Mouse (Mus musculus) embryonic fibroblast, embryonic 13.5 days (primary cell): ENCODE results near the gene Hpcal1. TPM values are rescaled to one million over a fixed set of nuclear protein-coding genes. Genes with fewer than 3 reads are reported as not detected.

ENCODE experiments used
- H3K27ac ChIP-seq: 2 replicates; pipeline ENCODE4 v1.5.1; 2012; ENCODE audit warnings: low read length, control low read depth, inconsistent platforms; ENCODE audit not compliant: insufficient read depth
- H3K4me1 ChIP-seq: 2 replicates; pipeline ENCODE4 v1.6.1; 2011; ENCODE audit warnings: low read length; ENCODE audit not compliant: control insufficient read depth, insufficient read depth
- H3K4me3 ChIP-seq: 2 replicates; pipeline ENCODE4 v1.5.1; 2011; ENCODE audit warnings: mild to moderate bottlenecking, control low read depth, low read length; ENCODE audit not compliant: insufficient read depth
- CTCF ChIP-seq: IDR thresholded peaks from 2 replicates; pipeline ENCODE4 v1.5.1; 2011; ENCODE audit warnings: mild to moderate bottlenecking, control low read depth, low read length, moderate library complexity, borderline replicate concordance; ENCODE audit not compliant: insufficient read depth
- POLR2A ChIP-seq: IDR thresholded peaks from 2 replicates; pipeline ENCODE4 v1.6.1; 2011; ENCODE audit warnings: low read depth, mild to moderate bottlenecking, control low read depth, low read length, moderate library complexity
- polyA plus RNA-seq: library from polyadenylated mRNA; stranded (reverse); fragments of >200 nt; gene quantifications from 2 replicates; pipeline ENCODE4 v1.2.4, GENCODE M21; 2011; ENCODE audit warnings: low read depth; ENCODE audit not compliant: missing spikeins, insufficient read length

The Hpcal1 gene
- polyA plus RNA-seq, 1 experiment, result 41.1 TPM

DNA sequence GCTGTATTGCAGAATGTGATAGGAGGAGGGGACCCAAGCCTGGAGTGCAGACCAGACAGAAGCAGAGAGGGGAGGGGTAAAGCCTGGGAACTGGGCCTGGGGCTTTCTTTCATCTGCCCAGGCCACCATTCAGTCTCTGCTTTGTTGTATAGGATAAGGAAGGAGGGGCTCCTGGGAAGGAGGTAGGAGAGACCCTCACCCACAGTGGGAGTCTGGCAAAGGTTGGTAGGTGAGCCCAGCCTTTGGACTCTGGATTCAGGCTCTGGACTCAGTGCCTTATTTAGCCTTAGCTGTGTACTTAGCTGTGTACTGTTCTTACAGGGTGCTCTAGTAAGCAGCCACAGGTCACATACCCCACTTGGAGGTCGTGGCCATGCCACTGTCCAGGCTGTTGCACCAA, 8.8 kb downstream of the Hpcal1 start:
- H3K4me3 ChIP-seq, result no peak overlapping the region
- TF ChIP-seq POLR2A (no peak), CTCF (no peak)
- no peak overlapping the region for H3K27ac ChIP-seq
- H3K4me1 ChIP-seq, result no peaks in the 10 kb centered on the region; the same call in 1 of the 2 replicates

GRCm38 (mm10) chr12:17701131-17701720, 10.6 kb downstream of the Hpcal1 start:
- TF ChIP-seq POLR2A (no peak), CTCF (no peak)
- no peak overlapping the region for H3K27ac ChIP-seq
- no peaks in the 10 kb centered on the region; the same call in 1 of the 2 replicates for H3K4me1 ChIP-seq
- no peak overlapping the region for H3K4me3 ChIP-seq

- no peak overlapping the region for H3K4me3 ChIP-seq
- H3K4me1 ChIP-seq, result no peaks in the 10 kb centered on the region; the same call in 1 of the 2 replicates
- TF ChIP-seq CTCF, result no peak
- TF ChIP-seq POLR2A, result no peak
- no peak overlapping the region for H3K27ac ChIP-seq
Observed at GRCm38 (mm10) chr12:17701795-17702194, 11.1 kb downstream of the Hpcal1 start.

DNA sequence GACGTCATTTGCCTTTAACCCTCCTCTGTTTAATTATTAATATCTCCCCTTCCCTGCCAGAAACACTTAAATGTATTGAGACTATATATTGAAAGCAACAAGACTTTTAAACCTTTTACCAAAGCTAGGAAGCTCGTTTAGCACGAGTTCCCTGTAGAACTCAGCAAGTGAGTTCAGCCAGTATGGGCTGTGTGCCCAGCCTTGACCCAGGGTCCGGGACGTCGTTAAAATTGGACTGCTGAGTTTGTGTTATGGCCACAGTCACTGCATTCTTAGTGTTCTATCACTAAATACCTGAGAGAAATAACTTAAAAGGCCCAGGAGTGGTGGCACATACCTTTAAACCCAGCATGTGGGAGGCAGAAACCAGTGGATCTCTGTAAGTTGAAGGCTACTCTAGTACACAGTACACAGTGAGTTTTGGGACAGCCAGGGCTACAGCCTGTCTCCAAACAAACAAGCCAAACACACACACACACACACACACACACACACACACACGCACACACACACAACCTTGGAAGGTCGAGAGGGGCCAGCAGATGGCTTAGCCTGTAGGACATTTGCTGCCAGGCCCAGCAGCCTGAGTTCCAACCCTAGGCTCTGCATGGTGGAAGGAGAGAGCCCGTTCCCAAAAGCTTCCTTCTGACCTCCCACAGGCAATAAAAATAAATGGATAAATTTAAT, 11.7 kb downstream of the Hpcal1 start:
- Histone ChIP-seq H3K4me1 (no peaks in the 10 kb centered on the region; the same call in 1 of the 2 replicates), H3K4me3 (no peak overlapping the region), H3K27ac (no peak overlapping the region)
- TF ChIP-seq POLR2A, result no peak
- TF ChIP-seq CTCF, result no peak

DNA sequence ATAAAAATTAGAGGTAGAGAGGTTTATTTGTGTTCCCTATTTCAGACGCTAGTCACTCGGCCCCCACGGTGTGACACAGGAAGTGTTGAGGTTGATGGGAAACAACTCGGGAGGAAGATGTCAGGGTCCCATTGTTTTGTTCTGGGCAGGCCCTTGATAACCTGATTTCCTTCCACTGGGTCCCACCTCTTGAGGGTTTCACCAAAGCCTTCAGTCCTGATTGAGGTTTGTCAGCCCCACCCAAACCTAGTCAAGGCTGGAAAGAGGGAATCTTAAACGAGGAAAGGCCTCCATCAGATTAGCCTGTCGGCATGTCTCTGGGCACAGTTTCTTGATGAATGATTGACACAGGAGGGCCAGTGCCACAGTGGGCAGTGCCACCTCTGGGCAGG, 12.3 kb downstream of the Hpcal1 start:
- no peak for TF ChIP-seq POLR2A
- H3K4me1 ChIP-seq, result no peaks in the 10 kb centered on the region; the same call in 1 of the 2 replicates
- no peak overlapping the region for H3K27ac ChIP-seq
- H3K4me3 ChIP-seq, result no peak overlapping the region

- Histone ChIP-seq H3K4me3 (no peak overlapping the region), H3K27ac (no peak overlapping the region), H3K4me1 (no peaks in the 10 kb centered on the region; the same call in 1 of the 2 replicates)
- no peak for TF ChIP-seq POLR2A
- no peak for TF ChIP-seq CTCF
Observed at GRCm38 (mm10) chr12:17703866-17704265, 13.2 kb downstream of the Hpcal1 start.

- Histone ChIP-seq H3K4me3 (no peak overlapping the region), H3K27ac (no peak overlapping the region), H3K4me1 (no peaks in the 10 kb centered on the region)
- no peak for TF ChIP-seq CTCF
- no peak for TF ChIP-seq POLR2A
Observed at GRCm38 (mm10) chr12:17707472-17707871, 16.8 kb downstream of the Hpcal1 start.

DNA sequence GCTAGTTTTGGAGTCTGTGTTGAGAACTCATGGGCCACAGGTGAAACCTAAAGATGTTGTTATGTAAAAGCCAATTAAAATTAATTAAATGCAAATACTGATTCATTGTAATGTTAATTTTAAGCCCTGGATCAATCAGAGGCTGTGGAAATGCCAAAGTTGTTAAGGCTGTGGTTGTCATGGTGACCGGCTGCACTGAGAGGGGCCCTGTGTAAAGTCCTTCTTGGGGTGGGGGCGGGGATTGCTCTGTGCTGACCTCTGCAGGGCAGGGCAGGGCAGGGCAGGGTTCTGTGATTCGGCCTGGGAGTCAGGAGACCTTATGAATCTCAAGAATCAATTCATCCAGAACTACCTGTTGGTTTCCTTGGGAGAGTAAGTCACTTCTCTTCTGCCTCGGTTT, 18.8 kb downstream of the Hpcal1 start:
- Histone ChIP-seq H3K4me1 (no peaks in the 10 kb centered on the region), H3K27ac (no peak overlapping the region), H3K4me3 (no peak overlapping the region)
- TF ChIP-seq CTCF (no peak), POLR2A (no peak)

- TF ChIP-seq POLR2A (no peak), CTCF (no peak)
- H3K4me3 ChIP-seq, result no peak overlapping the region
- H3K27ac ChIP-seq, result no peak overlapping the region
- no peaks in the 10 kb centered on the region for H3K4me1 ChIP-seq
Observed at GRCm38 (mm10) chr12:17709926-17710746, 19.5 kb downstream of the Hpcal1 start.

DNA sequence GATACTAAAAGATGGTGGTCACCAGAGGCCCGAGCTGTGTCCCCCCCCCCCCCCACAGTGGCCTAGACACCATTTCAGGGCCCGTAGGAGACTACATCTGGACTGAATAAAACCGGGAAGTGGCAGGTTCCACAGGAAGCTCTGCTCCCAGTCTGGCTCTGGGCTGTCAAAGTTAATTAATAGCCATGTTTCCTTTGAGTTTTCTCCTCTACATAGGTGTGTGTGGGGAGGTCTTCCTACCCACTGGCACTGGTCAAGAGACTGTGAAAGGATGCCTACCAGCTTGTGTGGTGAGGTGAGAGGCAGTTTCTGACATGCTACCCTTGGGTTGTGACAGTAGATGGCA, 20.1 kb downstream of the Hpcal1 start:
- Histone ChIP-seq H3K27ac (no peak overlapping the region), H3K4me3 (no peak overlapping the region), H3K4me1 (no peaks in the 10 kb centered on the region)
- no peak for TF ChIP-seq CTCF
- TF ChIP-seq POLR2A, result no peak
